Mouse (Mus musculus) lung, embryonic 14.5 days (tissue): ENCODE data around the gene Syk. TPM values are rescaled to one million over a fixed set of nuclear protein-coding genes. Genes with fewer than 3 reads are reported as not detected.

Source experiments
- ATAC-seq: fragments of 200-750 bp; cut with Nextera tagmentation; 2 replicates; pipeline ENCODE4 v1.8.0; 2017; ENCODE audit warnings: mild to moderate bottlenecking, moderate TSS enrichment, moderate library complexity; ENCODE audit not compliant: insufficient read depth
- DNase-seq: peaks from one replicate; pipeline ENCODE4 v3.0.0-alpha.2; 2015
- H3K27ac ChIP-seq: fragments of 300-500 bp; sonication (generic); 2 replicates; pipeline ENCODE4 v1.5.1; 2014; ENCODE audit warnings: low read depth, mild to moderate bottlenecking, moderate library complexity
- H3K27me3 ChIP-seq: fragments of 300-500 bp; sonication (generic); 2 replicates; pipeline ENCODE4 v1.6.1; 2014; ENCODE audit warnings: low read length, control low read depth; ENCODE audit not compliant: insufficient read depth
- H3K36me3 ChIP-seq: fragments of 300-500 bp; sonication (generic); 2 replicates; pipeline ENCODE4 v1.6.1; 2014; ENCODE audit warnings: control low read depth; ENCODE audit not compliant: insufficient read depth
- H3K4me1 ChIP-seq: fragments of 300-500 bp; sonication (generic); 2 replicates; pipeline ENCODE4 v1.6.1; 2014; ENCODE audit warnings: antibody characterized with exemption, control low read depth; ENCODE audit not compliant: insufficient read depth
- H3K4me2 ChIP-seq: fragments of 300-500 bp; sonication (generic); 2 replicates; pipeline ENCODE4 v1.6.1; 2014; ENCODE audit warnings: mild to moderate bottlenecking
- H3K4me3 ChIP-seq: fragments of 300-500 bp; sonication (generic); 2 replicates; pipeline ENCODE4 v1.5.1; 2014; ENCODE audit warnings: low read depth, low read length
- H3K9ac ChIP-seq: fragments of 300-500 bp; sonication (generic); 2 replicates; pipeline ENCODE4 v1.6.1; 2014
- H3K9me3 ChIP-seq: fragments of 300-500 bp; sonication (generic); 2 replicates; pipeline ENCODE4 v1.6.1; 2016; ENCODE audit warnings: low read depth, low read length, control low read depth
- CTCF ChIP-seq: IDR thresholded peaks from 2 replicates; pipeline ENCODE4 v1.5.1; 2016; ENCODE audit warnings: antibody characterized with exemption, low read depth
- WGBS: fragments of 180-500 bp; shearing (Covaris S2); extraction: QIAGEN DNeasy Blood & Tissue Kit; methylation state at CpG from one replicate; pipeline ENCODE4 v1.1.7; 2014; 5-methylcytosine and 5-hydroxymethylcytosine counted together
- polyA plus RNA-seq: library from polyadenylated mRNA; unstranded; fragments of >200 nt; fragmentation: Nextera tagmentation; extraction: Ambion mirVana; gene quantifications from 2 replicates; pipeline ENCODE4 v1.2.1, GENCODE M21; 2014

Gene Syk
- polyA plus RNA-seq, 1 experiment from 2014 or later = 6.6 TPM

- no peak for TF ChIP-seq CTCF
- H3K36me3 ChIP-seq = no peaks in the 10 kb centered on the region
- H3K9ac ChIP-seq = no peak overlapping the region
- no peak overlapping the region for H3K4me3 ChIP-seq
- no peak overlapping the region for H3K4me2 ChIP-seq
- H3K9me3 ChIP-seq = no peaks in the 10 kb centered on the region
- WGBS = 77% methylated on average over 9 of the region's 9 CpGs
- ATAC-seq (no peak), DNase-seq (no peak)
- no peaks in the 10 kb centered on the region for H3K27me3 ChIP-seq
- no peaks in the 10 kb centered on the region for H3K4me1 ChIP-seq
- no peak overlapping the region for H3K27ac ChIP-seq
These were observed 28.3 kb upstream of the Syk start for GRCm38 (mm10) chr13:52554722-52555121.

GRCm38 (mm10) chr13:52557421-52557820, 25.6 kb upstream of the Syk start:
- no peaks in the 10 kb centered on the region for H3K36me3 ChIP-seq
- 56% methylated on average over 7 of the region's 7 CpGs for WGBS
- no peak for DNase-seq
- H3K27ac ChIP-seq = no peak overlapping the region
- H3K4me2 ChIP-seq = no peak overlapping the region
- no peak for TF ChIP-seq CTCF
- H3K4me3 ChIP-seq = no peak overlapping the region
- ATAC-seq = no peak
- H3K4me1 ChIP-seq = no peaks in the 10 kb centered on the region
- no peaks in the 10 kb centered on the region for H3K9me3 ChIP-seq
- H3K27me3 ChIP-seq = no peaks in the 10 kb centered on the region
- no peak overlapping the region for H3K9ac ChIP-seq

GRCm38 (mm10) chr13:52561367-52562165, 21.4 kb upstream of the Syk start:
- no peak overlapping the region for H3K27ac ChIP-seq
- no peak for ATAC-seq
- no peaks in the 10 kb centered on the region for H3K9me3 ChIP-seq

GRCm38 (mm10) chr13:52562166-52562571, 20.8 kb upstream of the Syk start:
- no peak overlapping the region for H3K4me2 ChIP-seq
- peaks cover 2% of the 10 kb centered on the region; the same call in 1 of the 2 replicates for H3K4me1 ChIP-seq
- no peaks in the 10 kb centered on the region for H3K27me3 ChIP-seq
- H3K27ac ChIP-seq = no peak overlapping the region
- H3K9me3 ChIP-seq = no peaks in the 10 kb centered on the region
- H3K4me3 ChIP-seq = no peak overlapping the region
- no peaks in the 10 kb centered on the region for H3K36me3 ChIP-seq
- no peak overlapping the region for H3K9ac ChIP-seq
- WGBS = 57% methylated on average over 4 of the region's 4 CpGs
- ATAC-seq = no peak
- no peak for TF ChIP-seq CTCF
- no peak for DNase-seq

More at GRCm38 (mm10) chr13:52561367-52562165, 21.4 kb upstream of the Syk start:
- no peak for DNase-seq
- no peaks in the 10 kb centered on the region for H3K27me3 ChIP-seq
- H3K4me1 ChIP-seq = peaks cover 2% of the 10 kb centered on the region; the same call in 1 of the 2 replicates
- H3K4me3 ChIP-seq = no peak overlapping the region
- H3K36me3 ChIP-seq = no peaks in the 10 kb centered on the region
- WGBS = 85% methylated on average over 8 of the region's 8 CpGs
- H3K4me2 ChIP-seq = no peak overlapping the region
- H3K9ac ChIP-seq = no peak overlapping the region
- no peak for TF ChIP-seq CTCF

GRCm38 (mm10) chr13:52565103-52565739, 17.8 kb upstream of the Syk start:
- DNase-seq (peak; percentile 61), ATAC-seq (no peak)
- H3K4me2 ChIP-seq = no peak overlapping the region
- H3K36me3 ChIP-seq = no peaks in the 10 kb centered on the region
- H3K27me3 ChIP-seq = no peaks in the 10 kb centered on the region
- peak; percentile 58 for TF ChIP-seq CTCF
- H3K27ac ChIP-seq = no peak overlapping the region
- H3K4me3 ChIP-seq = no peak overlapping the region
- peaks cover 2% of the 10 kb centered on the region; the same call in 1 of the 2 replicates for H3K4me1 ChIP-seq
- 84% methylated on average over 18 of the region's 18 CpGs for WGBS
- H3K9ac ChIP-seq = no peak overlapping the region
- no peaks in the 10 kb centered on the region for H3K9me3 ChIP-seq

GRCm38 (mm10) chr13:52566188-52566760, 16.7 kb upstream of the Syk start:
- 86% methylated on average over 9 of the region's 9 CpGs for WGBS

GRCm38 (mm10) chr13:52566777-52567176, 16.2 kb upstream of the Syk start:
- DNase-seq = no peak
- TF ChIP-seq CTCF = no peak
- Histone ChIP-seq H3K4me2 (no peak overlapping the region), H3K9ac (no peak overlapping the region), H3K27me3 (no peaks in the 10 kb centered on the region), H3K36me3 (no peaks in the 10 kb centered on the region), H3K27ac (no peak overlapping the region), H3K4me1 (peaks cover 2% of the 10 kb centered on the region; the same call in 1 of the 2 replicates), H3K9me3 (no peaks in the 10 kb centered on the region), H3K4me3 (no peak overlapping the region)
- ATAC-seq = no peak
- WGBS = 58% methylated on average over 7 of the region's 7 CpGs

More at GRCm38 (mm10) chr13:52566188-52566760, 16.7 kb upstream of the Syk start:
- no peak for TF ChIP-seq CTCF
- H3K4me3 ChIP-seq = no peak overlapping the region
- ATAC-seq (no peak), DNase-seq (no peak)
- H3K36me3 ChIP-seq = no peaks in the 10 kb centered on the region
- peaks cover 2% of the 10 kb centered on the region; the same call in 1 of the 2 replicates for H3K4me1 ChIP-seq
- H3K4me2 ChIP-seq = no peak overlapping the region
- H3K27ac ChIP-seq = no peak overlapping the region
- H3K27me3 ChIP-seq = no peaks in the 10 kb centered on the region
- no peaks in the 10 kb centered on the region for H3K9me3 ChIP-seq
- no peak overlapping the region for H3K9ac ChIP-seq
